Mouse (Mus musculus): ENCODE measurements at regions not wholly inside any gene's neighbourhood (a gene's known extent, or its start where the extent isn't known, plus 50 kb on each side); places are given as distances from the start of the nearest gene placed in this dataset.

- no peak for DNase-seq (ENCODE audit: low spot score)
Measured at GRCm38 (mm10) chr8:53956148-53956547, 121.3 kb upstream of the Vegfc start.

- DNase-seq (ENCODE audit: low spot score), result no peak
Measured at GRCm38 (mm10) chr8:53958548-53958947, 118.9 kb upstream of the Vegfc start.

- no peak for DNase-seq (ENCODE audit: low spot score)
Measured at GRCm38 (mm10) chr8:53962993-53963392, 114.4 kb upstream of the Vegfc start.

DNA sequence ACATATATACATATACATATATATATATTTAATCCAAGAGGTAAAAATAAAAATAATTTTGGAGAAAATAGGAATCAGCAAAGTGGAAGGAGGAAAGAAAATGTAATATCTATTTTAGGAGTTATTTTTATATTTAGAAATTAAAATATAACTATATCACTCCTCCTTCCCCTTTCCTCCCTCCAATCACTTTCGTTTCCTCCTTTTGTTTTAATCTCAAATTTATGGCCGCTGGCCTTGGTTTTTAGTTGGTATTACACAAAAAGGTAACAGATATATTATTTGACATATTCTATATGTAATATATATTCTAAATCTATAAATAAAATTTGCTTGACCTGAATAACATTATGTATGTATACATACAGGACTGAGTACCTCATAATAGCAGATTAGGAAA, 93.1 kb upstream of the Vegfc start:
- no peak for DNase-seq (ENCODE audit: low spot score)

DNA sequence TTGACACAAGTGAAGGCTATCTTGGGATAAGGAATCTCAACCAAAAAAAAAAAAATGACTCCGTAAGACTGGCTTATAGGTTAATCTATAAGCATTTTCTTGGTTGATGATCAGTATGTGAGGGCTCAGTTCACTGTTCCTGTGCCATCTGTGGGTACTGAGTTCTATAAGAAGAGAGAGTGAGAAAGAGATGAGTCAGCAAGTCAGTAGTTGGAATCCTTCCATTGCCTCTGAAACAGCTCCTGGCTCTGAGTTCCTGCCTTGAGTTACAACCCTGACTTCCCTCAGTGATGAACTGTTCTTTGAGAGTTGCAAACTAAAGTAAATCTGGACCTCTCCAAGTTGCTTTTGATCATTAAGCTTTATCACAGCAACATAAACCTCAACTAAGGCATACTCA, 91.7 kb upstream of the Vegfc start:
- DNase-seq (ENCODE audit: low spot score), result no peak

DNA sequence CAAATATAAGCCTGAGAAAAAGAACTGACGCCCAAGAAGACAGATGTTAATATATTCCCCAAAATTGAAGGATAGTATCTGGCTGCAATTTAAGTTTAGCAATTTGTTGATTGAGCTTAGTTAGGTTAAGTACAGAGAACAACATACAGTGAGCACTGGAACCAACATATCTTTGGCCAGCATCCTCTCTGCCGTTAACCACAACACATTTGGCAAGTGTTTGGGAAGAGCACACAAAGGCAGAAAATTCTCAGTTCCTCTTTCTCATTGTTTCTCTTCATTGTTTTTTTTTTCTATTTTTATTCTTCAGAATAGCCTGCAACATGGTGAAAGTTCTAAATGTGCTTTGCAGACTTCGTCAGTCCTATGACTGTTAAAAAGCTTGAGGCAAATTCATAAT, 83.2 kb upstream of the Vegfc start:
- DNase-seq (ENCODE audit: low spot score), result no peak

GRCm38 (mm10) chr8:53997461-53997860, 79.9 kb upstream of the Vegfc start:
- peak; percentile 25 for DNase-seq (ENCODE audit: low spot score)

DNA sequence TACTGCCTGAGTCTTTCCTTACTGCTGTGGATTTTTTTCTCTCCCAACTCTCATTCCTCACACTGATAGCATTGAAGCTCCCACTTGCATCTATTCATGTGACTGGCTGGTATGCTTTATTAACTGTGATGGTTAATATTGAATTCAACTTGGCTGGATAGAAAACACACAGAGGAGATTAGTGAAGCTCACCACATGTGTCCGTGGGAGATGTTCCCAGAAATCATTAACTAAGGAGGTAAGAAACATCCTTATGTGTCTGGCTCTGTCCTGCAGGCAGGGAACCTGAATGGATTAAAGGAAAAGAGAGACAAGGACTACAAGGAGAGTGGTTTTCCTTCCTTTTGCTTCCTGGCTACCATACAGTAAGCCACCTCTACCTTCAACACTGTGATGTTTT, 74.5 kb upstream of the Vegfc start:
- DNase-seq (ENCODE audit: low spot score), result no peak

GRCm38 (mm10) chr8:54014096-54014495, 63.3 kb upstream of the Vegfc start:
- no peak for DNase-seq (ENCODE audit: low spot score)

- DNase-seq (ENCODE audit: low spot score), result no peak
Measured at GRCm38 (mm10) chr8:54018535-54019165, 58.8 kb upstream of the Vegfc start.

Data from MN1 (cell line).